Mouse (Mus musculus) midbrain, embryonic 14.5 days (tissue): Measurements from ENCODE around the gene Csnk1g1. TPM values are rescaled to one million over a fixed set of nuclear protein-coding genes. Genes with fewer than 3 reads are reported as not detected.

Experiments
- ATAC-seq: fragments of 200-750 bp; cut with Nextera tagmentation; 2 replicates; pipeline ENCODE4 v1.8.0; 2017; ENCODE audit warnings: moderate number of reproducible peaks, moderate library complexity; ENCODE audit not compliant: low FRiP score, low TSS enrichment
- DNase-seq: peaks from one replicate; pipeline ENCODE4 v3.0.0-alpha.2; 2015
- H3K27ac ChIP-seq: fragments of 300-500 bp; sonication (generic); replicated peaks from 2 replicates; pipeline ENCODE4 v1.5.1; 2014; ENCODE audit warnings: mild to moderate bottlenecking, low read depth, low read length, moderate library complexity
- H3K27me3 ChIP-seq: fragments of 300-500 bp; sonication (generic); 2 replicates; pipeline ENCODE4 v1.6.1; 2014; ENCODE audit warnings: low read length, control low read depth, mixed read lengths; ENCODE audit not compliant: control insufficient read depth, insufficient read depth
- H3K36me3 ChIP-seq: fragments of 300-500 bp; sonication (generic); 2 replicates; pipeline ENCODE4 v1.6.1; 2014; ENCODE audit warnings: low read length, control low read depth; ENCODE audit not compliant: control insufficient read depth, insufficient read depth
- H3K4me1 ChIP-seq: fragments of 300-500 bp; sonication (generic); 2 replicates; pipeline ENCODE4 v1.6.1; 2014; ENCODE audit warnings: mild to moderate bottlenecking, antibody characterized with exemption, low read length, control low read depth; ENCODE audit not compliant: control insufficient read depth, insufficient read depth
- H3K4me2 ChIP-seq: fragments of 300-500 bp; sonication (generic); 2 replicates; pipeline ENCODE4 v1.6.1; 2014; ENCODE audit warnings: mild to moderate bottlenecking, low read length, moderate library complexity
- H3K4me3 ChIP-seq: fragments of 300-500 bp; sonication (generic); replicated peaks from 2 replicates; pipeline ENCODE4 v1.5.1; 2014; ENCODE audit warnings: low read depth, low read length
- H3K9ac ChIP-seq: fragments of 300-500 bp; sonication (generic); replicated peaks from 2 replicates; pipeline ENCODE4 v1.6.1; 2014; ENCODE audit warnings: mild to moderate bottlenecking, low read length, moderate library complexity
- H3K9me3 ChIP-seq: fragments of 300-500 bp; sonication (generic); 2 replicates; pipeline ENCODE4 v1.6.1; 2016; ENCODE audit warnings: low read length, control low read depth, mixed read lengths; ENCODE audit not compliant: control insufficient read depth
- WGBS: fragments of 180-500 bp; shearing (Covaris S2); extraction: QIAGEN DNeasy Blood & Tissue Kit; methylation state at CpG from one replicate; pipeline ENCODE4 v1.1.7; 2014; 5-methylcytosine and 5-hydroxymethylcytosine counted together
- polyA plus RNA-seq: library from polyadenylated mRNA; unstranded; fragments of >200 nt; fragmentation: Nextera tagmentation; extraction: Ambion mirVana; gene quantifications from 2 replicates; pipeline ENCODE4 v1.2.1, GENCODE M21; 2014

Csnk1g1 gene
- polyA plus RNA-seq, 1 experiment from 2014 or later = 29.9 TPM

- ATAC-seq = no peak
Measured at GRCm38 (mm10) chr9:66053620-66054019, 144.9 kb downstream of the Csnk1g1 start.

GRCm38 (mm10) chr9:66059583-66060307 lies 151.0 kb downstream of the Csnk1g1 start, which contains the start of gene Ppib:
Ppib (plus strand) TSS chr9:66060222.
- peak within 1 kb of the TSS; percentile 58 for H3K4me2 ChIP-seq
- peak within 1 kb of the TSS; percentile 84 for H3K27ac ChIP-seq
- peaks cover 22% of the 10 kb centered on the region for H3K36me3 ChIP-seq
- peak within 1 kb of the TSS; percentile 65 for H3K4me3 ChIP-seq
- DNase-seq (peak; percentile 99), ATAC-seq (peak; percentile 97)
- 2% methylated on average over 48 of the region's 51 CpGs for WGBS
- peaks cover 17% of the 10 kb centered on the region for H3K4me1 ChIP-seq
- peak within 1 kb of the TSS; percentile 91 for H3K9ac ChIP-seq
- no peaks in the 10 kb centered on the region for H3K9me3 ChIP-seq
- no peaks in the 10 kb centered on the region for H3K27me3 ChIP-seq

More at GRCm38 (mm10) chr9:66053620-66054019, 144.9 kb downstream of the Csnk1g1 start:
- H3K4me2 ChIP-seq = no peak overlapping the region
- no peak for DNase-seq
- H3K9me3 ChIP-seq = no peaks in the 10 kb centered on the region
- H3K36me3 ChIP-seq = no peaks in the 10 kb centered on the region
- H3K27ac ChIP-seq = no peak overlapping the region
- no peaks in the 10 kb centered on the region for H3K4me1 ChIP-seq
- no peak overlapping the region for H3K9ac ChIP-seq
- no peak overlapping the region for H3K4me3 ChIP-seq
- WGBS = 43% methylated on average over 1 of the region's 1 CpGs
- no peaks in the 10 kb centered on the region for H3K27me3 ChIP-seq

GRCm38 (mm10) chr9:66060308-66060647 lies 151.6 kb downstream of the Csnk1g1 start:
- peak; percentile 72 for ATAC-seq

GRCm38 (mm10) chr9:66060986-66061385 lies 152.3 kb downstream of the Csnk1g1 start:
- H3K9ac ChIP-seq = peak overlapping the region; percentile 91
- peak; percentile 17 for DNase-seq

More at GRCm38 (mm10) chr9:66060308-66060647, 151.6 kb downstream of the Csnk1g1 start:
- WGBS = under 1% methylated on average over 20 of the region's 20 CpGs
- Histone ChIP-seq H3K4me3 (peak overlapping the region; percentile 65), H3K9ac (peak overlapping the region; percentile 91), H3K4me1 (peaks cover 17% of the 10 kb centered on the region), H3K27ac (peak overlapping the region; percentile 84), H3K9me3 (no peaks in the 10 kb centered on the region), H3K36me3 (peaks cover 26% of the 10 kb centered on the region), H3K27me3 (no peaks in the 10 kb centered on the region), H3K4me2 (peak overlapping the region; percentile 58)
- DNase-seq = no peak

GRCm38 (mm10) chr9:66061656-66062055 lies 152.9 kb downstream of the Csnk1g1 start:
- H3K9me3 ChIP-seq = no peaks in the 10 kb centered on the region
- peak overlapping the region; percentile 91; the same call in 1 of the 2 replicates for H3K9ac ChIP-seq
- ATAC-seq = no peak
- 85% methylated on average over 3 of the region's 3 CpGs for WGBS
- H3K4me3 ChIP-seq = peak overlapping the region; percentile 65
- no peak for DNase-seq
- peaks cover 40% of the 10 kb centered on the region for H3K36me3 ChIP-seq
- H3K27ac ChIP-seq = peak overlapping the region; percentile 32; the same call in 1 of the 2 replicates
- H3K4me1 ChIP-seq = peaks cover 17% of the 10 kb centered on the region
- H3K27me3 ChIP-seq = no peaks in the 10 kb centered on the region
- H3K4me2 ChIP-seq = peak overlapping the region; percentile 58

More at GRCm38 (mm10) chr9:66060986-66061385, 152.3 kb downstream of the Csnk1g1 start:
- Histone ChIP-seq H3K4me3 (peak overlapping the region; percentile 65), H3K27me3 (no peaks in the 10 kb centered on the region), H3K4me2 (peak overlapping the region; percentile 58), H3K27ac (peak overlapping the region; percentile 32; the same call in 1 of the 2 replicates), H3K36me3 (peaks cover 33% of the 10 kb centered on the region), H3K4me1 (peaks cover 17% of the 10 kb centered on the region), H3K9me3 (no peaks in the 10 kb centered on the region)
- WGBS = 28% methylated on average over 4 of the region's 4 CpGs
- no peak for ATAC-seq

GRCm38 (mm10) chr9:66063446-66063845 lies 154.7 kb downstream of the Csnk1g1 start:
- Histone ChIP-seq H3K27me3 (peaks cover 13% of the 10 kb centered on the region), H3K4me1 (peaks cover 17% of the 10 kb centered on the region), H3K4me2 (no peak overlapping the region), H3K9me3 (no peaks in the 10 kb centered on the region), H3K9ac (no peak overlapping the region), H3K36me3 (peaks cover 48% of the 10 kb centered on the region), H3K27ac (no peak overlapping the region), H3K4me3 (no peak overlapping the region)
- ATAC-seq (no peak), DNase-seq (no peak)
- WGBS = 95% methylated on average over 3 of the region's 3 CpGs

GRCm38 (mm10) chr9:66064316-66064715 lies 155.6 kb downstream of the Csnk1g1 start:
- H3K27ac ChIP-seq = no peak overlapping the region
- WGBS = 98% methylated on average over 11 of the region's 11 CpGs

GRCm38 (mm10) chr9:66066791-66067190 lies 158.1 kb downstream of the Csnk1g1 start:
- Histone ChIP-seq H3K4me3 (no peak overlapping the region), H3K9me3 (no peaks in the 10 kb centered on the region), H3K36me3 (peaks cover 48% of the 10 kb centered on the region), H3K9ac (no peak overlapping the region), H3K4me1 (peaks cover 13% of the 10 kb centered on the region), H3K27me3 (peaks cover 30% of the 10 kb centered on the region), H3K27ac (no peak overlapping the region), H3K4me2 (no peak overlapping the region)
- no peak for DNase-seq
- no peak for ATAC-seq
- whole genome bisulfite sequencing = 89% methylated on average over 3 of the region's 3 CpGs

More at GRCm38 (mm10) chr9:66064316-66064715, 155.6 kb downstream of the Csnk1g1 start:
- H3K4me2 ChIP-seq = no peak overlapping the region
- peaks cover 48% of the 10 kb centered on the region for H3K36me3 ChIP-seq
- peaks cover 22% of the 10 kb centered on the region for H3K4me1 ChIP-seq
- ATAC-seq (no peak), DNase-seq (no peak)
- H3K4me3 ChIP-seq = no peak overlapping the region
- H3K9me3 ChIP-seq = no peaks in the 10 kb centered on the region
- peaks cover 22% of the 10 kb centered on the region for H3K27me3 ChIP-seq
- H3K9ac ChIP-seq = no peak overlapping the region

GRCm38 (mm10) chr9:66067542-66067941 lies 158.8 kb downstream of the Csnk1g1 start:
- peak; percentile 53 for DNase-seq
- Histone ChIP-seq H3K9me3 (no peaks in the 10 kb centered on the region), H3K4me3 (no peak overlapping the region), H3K27ac (no peak overlapping the region), H3K36me3 (peaks cover 46% of the 10 kb centered on the region), H3K27me3 (peaks cover 30% of the 10 kb centered on the region), H3K4me1 (peaks cover 11% of the 10 kb centered on the region), H3K4me2 (no peak overlapping the region), H3K9ac (no peak overlapping the region)
- WGBS = 22% methylated on average over 5 of the region's 5 CpGs
- ATAC-seq = no peak
